Mouse (Mus musculus) megakaryocyte-erythroid progenitor cell, adult 5-6 weeks (primary cell): ENCODE results near the gene Vmn2r14. TPM values are rescaled to one million over a fixed set of nuclear protein-coding genes. Genes with fewer than 3 reads are reported as not detected.
"Not testable (repeated sequence)": the region's sequence is repeated elsewhere in the genome, so short reads cannot be mapped to it uniquely, and the experiment has no call there.

ENCODE experiments used
- ATAC-seq: replicated peaks from 2 replicates; pipeline ENCODE4 v1.8.0; 2016; ENCODE audit warnings: mild to moderate bottlenecking, inconsistent platforms; ENCODE audit not compliant: severe bottlenecking, poor library complexity, low FRiP score, low TSS enrichment
- total RNA-seq, 2 experiments: library from RNA; stranded (forward) in 1 of 2; stranded (reverse) in 1 of 2; fragments of 200-1000, 215-1000 nt in 1 of 2; fragments of >200 nt in 1 of 2; fragmentation: Nextera tagmentation in 1 of 2; gene quantifications; 2 replicates each; pipeline ENCODE4 v1.2.3; 2014 to 2017

Vmn2r14 gene
- total RNA-seq (2014; fragmentation: Nextera tagmentation): not detected in 2 replicates
- not detected in 2 replicates for total RNA-seq (2017)

- ATAC-seq: no peak
Measured at GRCm38 (mm10) chr5:109224608-109225007, at the start of gene Vmn2r14. TSS of gene Vmn2r14 (minus strand) at chr5:109224708.

GRCm38 (mm10) chr5:109192099-109192498, 32.4 kb downstream of the Vmn2r14 start, which contains the start of gene Vmn2r13:
TSS of gene Vmn2r13 (minus strand) at chr5:109192199.
- ATAC-seq: not testable (repeated sequence)

GRCm38 (mm10) chr5:109166851-109167250, 57.7 kb downstream of the Vmn2r14 start:
- ATAC-seq: not testable (repeated sequence)

Other genes starting within 250 kb of the Vmn2r14 start
- not detected in 2 replicates for gene Vmn2r10, start 218.2 kb downstream of the Vmn2r14 start, total RNA-seq (2014; fragmentation: Nextera tagmentation)
- not detected in 2 replicates for gene Vmn2r10, start 218.2 kb downstream of the Vmn2r14 start, total RNA-seq (2017)
- gene Vmn2r11, start 165.1 kb downstream of the Vmn2r14 start, total RNA-seq (2014; fragmentation: Nextera tagmentation): not detected in 2 replicates
- gene Vmn2r11, start 165.1 kb downstream of the Vmn2r14 start, total RNA-seq (2017): not detected in 2 replicates
- not detected in 2 replicates for gene Vmn2r12, start 126.8 kb downstream of the Vmn2r14 start, total RNA-seq (2014; fragmentation: Nextera tagmentation)
- gene Vmn2r12, start 126.8 kb downstream of the Vmn2r14 start, total RNA-seq (2017): not detected in 2 replicates
- not detected in 2 replicates for gene Vmn2r13, start 32.5 kb downstream of the Vmn2r14 start, total RNA-seq (2014; fragmentation: Nextera tagmentation)
- not detected in 2 replicates for gene Vmn2r13, start 32.5 kb downstream of the Vmn2r14 start, total RNA-seq (2017)
- not detected in 2 replicates for gene Vmn2r15, start 72.9 kb upstream of the Vmn2r14 start, total RNA-seq (2014; fragmentation: Nextera tagmentation)
- gene Vmn2r15, start 72.9 kb upstream of the Vmn2r14 start, total RNA-seq (2017): not detected in 2 replicates
- gene Vmn2r16, start 105.5 kb upstream of the Vmn2r14 start, total RNA-seq (2014; fragmentation: Nextera tagmentation): not detected in 2 replicates
- gene Vmn2r16, start 105.5 kb upstream of the Vmn2r14 start, total RNA-seq (2017): not detected in 2 replicates
- not detected in 2 replicates for gene Vmn2r17, start 195.0 kb upstream of the Vmn2r14 start, total RNA-seq (2014; fragmentation: Nextera tagmentation)
- gene Vmn2r17, start 195.0 kb upstream of the Vmn2r14 start, total RNA-seq (2017): not detected in 2 replicates